Mouse (Mus musculus): ENCODE measurements around the gene Flywch2. TPM values are rescaled to one million over a fixed set of nuclear protein-coding genes. Genes with fewer than 3 reads are reported as not detected.

Flywch2 gene
- not detected for total RNA-seq (2023)

DNA sequence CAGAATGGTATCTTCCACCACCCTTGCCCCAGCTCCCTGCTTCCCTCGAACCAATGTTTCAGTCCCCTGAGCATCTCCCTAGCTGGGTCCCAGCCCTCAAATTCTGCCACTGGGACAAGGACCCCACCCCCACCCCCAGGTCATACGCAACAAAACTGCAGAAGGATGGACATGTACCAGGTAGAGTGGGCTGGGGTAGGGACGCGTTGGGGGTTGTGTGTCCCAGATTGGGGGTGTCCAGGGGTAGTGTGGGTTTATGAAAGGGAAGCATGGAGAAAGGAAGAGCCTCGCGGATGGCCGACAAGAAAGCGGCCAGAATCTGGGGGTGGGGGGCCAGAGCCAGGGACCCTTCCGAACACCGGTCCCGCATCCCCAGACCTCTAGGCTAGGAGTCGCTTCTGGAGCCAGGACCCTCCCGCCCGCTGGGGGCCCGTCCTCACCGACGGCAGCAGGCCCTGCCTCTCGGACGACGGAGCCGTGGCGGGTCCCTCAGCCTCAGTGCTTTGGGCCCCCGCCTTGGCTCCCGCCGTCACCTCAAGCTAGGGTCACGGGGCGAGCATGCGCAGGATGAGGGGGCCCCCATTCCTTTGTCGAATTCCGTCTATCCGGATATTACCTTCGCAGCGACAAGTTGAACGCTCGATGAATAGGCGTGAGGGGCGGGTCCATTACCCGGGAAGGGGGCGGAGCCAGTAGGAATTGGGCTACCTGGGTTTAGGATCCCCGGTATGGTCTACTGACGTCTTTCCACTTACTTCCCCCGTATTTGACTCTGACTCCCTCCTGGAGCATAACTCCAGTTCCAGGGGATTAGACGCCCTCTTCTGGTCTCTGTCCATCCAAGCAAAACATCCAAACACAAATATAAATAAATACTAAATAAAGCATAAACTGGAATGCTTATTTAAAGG, at the start of gene Flywch2:
Gene Flywch2, minus strand, starts transcription at position 521 of the 911 bp plus-strand sequence.

GRCm38 (mm10) chr17:23829064-23829619, 43.3 kb upstream of the Flywch2 start, which contains the start of gene Elob:
Elob (minus strand) TSS chr17:23829136.

GRCm38 (mm10) chr17:23790269-23791078, 4.6 kb upstream of the Flywch2 start, which contains the start of gene Srrm2:
Srrm2 (plus strand) TSS chr17:23790532.

GRCm38 (mm10) chr17:23771284-23772218, 14.3 kb downstream of the Flywch2 start, which contains the start of gene Flywch1:
Flywch1 (minus strand) TSS chr17:23771602.

GRCm38 (mm10) chr17:23745301-23746251, 40.3 kb downstream of the Flywch2 start, which contains the start of gene Kremen2:
Kremen2 (minus strand) TSS chr17:23745833.

DNA sequence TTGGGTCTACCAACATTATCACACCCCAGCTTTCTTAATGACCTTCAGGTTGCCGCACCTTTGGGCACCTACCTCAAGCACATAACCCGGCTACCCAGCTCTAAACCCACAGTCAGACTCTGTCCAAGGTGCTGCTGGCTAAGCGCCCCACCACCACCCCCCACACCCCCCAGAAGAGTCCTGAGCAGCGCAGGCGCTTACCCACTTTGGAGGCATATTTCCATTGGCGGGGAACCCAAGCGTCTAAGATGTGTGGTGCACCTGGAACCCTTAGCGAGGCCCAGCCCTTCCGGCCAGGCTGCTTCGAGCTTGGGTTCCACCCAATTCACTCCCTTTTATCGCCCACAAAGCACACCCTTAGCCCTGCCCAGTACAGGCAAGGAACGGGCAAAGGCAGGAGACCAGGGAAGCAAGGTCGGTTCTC, 45.3 kb downstream of the Flywch2 start, which contains the start of gene Paqr4:
Gene Paqr4, minus strand, starts transcription at position 270 of the 424 bp plus-strand sequence.

Other genes with a start within 250 kb of the Flywch2 start
- 10 to 100 TPM in 1 of 2 experiments, 1 to 10 TPM in 1; 8.3 to 11.5 TPM for gene Zfp213, start 221.8 kb downstream of the Flywch2 start, total RNA-seq (2023)
- gene Zfp13, start 186.6 kb downstream of the Flywch2 start, total RNA-seq (2023): not detected
- not detected for gene Zscan10, start 185.2 kb downstream of the Flywch2 start, total RNA-seq (2023)
- gene Mmp25, start 140.8 kb downstream of the Flywch2 start, total RNA-seq (2023): not detected
- gene Bicdl2, start 125.6 kb downstream of the Flywch2 start, total RNA-seq (2023): under 1 TPM in 1 of 2 experiments, not detected in 1; 0.36 TPM
- gene Hcfc1r1, start 112.5 kb downstream of the Flywch2 start, total RNA-seq (2023): 10 to 100 TPM; 40.1 to 46.3 TPM
- 10 to 100 TPM; 24.5 to 27.7 TPM for gene Thoc6, start 112.2 kb downstream of the Flywch2 start, total RNA-seq (2023)
- gene Tnfrsf12a, start 108.6 kb downstream of the Flywch2 start, total RNA-seq (2023): 10 to 100 TPM; 10.2 to 15.2 TPM
- not detected for gene Cldn6, start 106.8 kb downstream of the Flywch2 start, total RNA-seq (2023)
- gene Cldn9, start 102.1 kb downstream of the Flywch2 start, total RNA-seq (2023): not detected
- not detected for gene 1520401A03Rik, start 63.3 kb downstream of the Flywch2 start, total RNA-seq (2023)
- gene Pkmyt1, start 59.7 kb downstream of the Flywch2 start, total RNA-seq (2023): 10 to 100 TPM; 32.9 to 38.9 TPM
- gene Paqr4, start 45.2 kb downstream of the Flywch2 start, total RNA-seq (2023): 1 to 10 TPM in 1 of 2 experiments, under 1 TPM in 1; 0.20 to 1.0 TPM
- not detected for gene Kremen2, start 40.2 kb downstream of the Flywch2 start, total RNA-seq (2023)
- 10 to 100 TPM; 24.9 to 32.8 TPM for gene Flywch1, start 14.5 kb downstream of the Flywch2 start, total RNA-seq (2023)
- gene Srrm2, start 4.5 kb upstream of the Flywch2 start, total RNA-seq (2023): 1,000 to 10,000 TPM; 1,310 to 1,340 TPM
- gene Elob, start 43.1 kb upstream of the Flywch2 start, total RNA-seq (2023): 100 to 1,000 TPM; 164 to 171 TPM
- gene Prss33, start 50.0 kb upstream of the Flywch2 start, total RNA-seq (2023): not detected
- gene Prss32, start 57.8 kb upstream of the Flywch2 start, total RNA-seq (2023): not detected
- gene Prss41, start 58.1 kb upstream of the Flywch2 start, total RNA-seq (2023): under 1 TPM in 1 of 2 experiments, not detected in 1; 0.41 TPM
- gene Prss21, start 82.0 kb upstream of the Flywch2 start, total RNA-seq (2023): not detected
- not detected for gene Dcpp1, start 94.8 kb upstream of the Flywch2 start, total RNA-seq (2023)
- not detected for gene Dcpp2, start 94.8 kb upstream of the Flywch2 start, total RNA-seq (2023)
- gene Dcpp3, start 131.4 kb upstream of the Flywch2 start, total RNA-seq (2023): not detected
- gene Sbp, start 155.6 kb upstream of the Flywch2 start, total RNA-seq (2023): not detected
- gene Sbpl, start 169.2 kb upstream of the Flywch2 start, total RNA-seq (2023): not detected
- not detected for gene Prss30, start 194.5 kb upstream of the Flywch2 start, total RNA-seq (2023)
- not detected for gene Prss22, start 212.0 kb upstream of the Flywch2 start, total RNA-seq (2023)

Data from B cell, adult 67 days (primary cell).